Mouse (Mus musculus) forebrain, postnatal 0 days (tissue): ENCODE results near the gene Rorc. TPM values are rescaled to one million over a fixed set of nuclear protein-coding genes. Genes with fewer than 3 reads are reported as not detected.

ENCODE experiments used
- ATAC-seq: fragments of 200-750 bp; cut with Nextera tagmentation; 2 replicates; pipeline ENCODE4 v1.8.0; 2017; ENCODE audit warnings: mild to moderate bottlenecking, moderate library complexity
- DNase-seq: peaks from one replicate; pipeline ENCODE4 v3.0.0-alpha.2; 2015
- H3K27ac ChIP-seq: fragments of 300-500 bp; sonication (generic); 2 replicates; pipeline ENCODE4 v1.5.1; 2014; ENCODE audit warnings: low read depth, mild to moderate bottlenecking, antibody characterized with exemption, low read length, moderate library complexity, mixed read lengths
- H3K27me3 ChIP-seq: fragments of 300-500 bp; sonication (generic); 2 replicates; pipeline ENCODE4 v1.6.1; 2014; ENCODE audit warnings: mild to moderate bottlenecking, low read length, mixed read lengths; ENCODE audit not compliant: insufficient read depth
- H3K36me3 ChIP-seq: fragments of 300-500 bp; sonication (generic); 2 replicates; pipeline ENCODE4 v1.6.1; 2014; ENCODE audit warnings: mild to moderate bottlenecking, moderate library complexity; ENCODE audit not compliant: insufficient read depth
- H3K4me1 ChIP-seq: fragments of 300-500 bp; sonication (generic); 2 replicates; pipeline ENCODE4 v1.6.1; 2014; ENCODE audit warnings: antibody characterized with exemption; ENCODE audit not compliant: insufficient read depth
- H3K4me2 ChIP-seq: fragments of 300-500 bp; sonication (generic); 2 replicates; pipeline ENCODE4 v1.6.1; 2014; ENCODE audit warnings: low read depth, mild to moderate bottlenecking, moderate library complexity
- H3K4me3 ChIP-seq: fragments of 300-500 bp; sonication (generic); 2 replicates; pipeline ENCODE4 v1.5.1; 2014; ENCODE audit warnings: low read depth, low read length, mixed read lengths
- H3K9ac ChIP-seq: fragments of 300-500 bp; sonication (generic); 2 replicates; pipeline ENCODE4 v1.6.1; 2014; ENCODE audit warnings: mild to moderate bottlenecking
- H3K9me3 ChIP-seq: fragments of 300-500 bp; sonication (generic); 2 replicates; pipeline ENCODE4 v1.6.1; 2016; ENCODE audit warnings: low read length
- CTCF ChIP-seq: sonication (generic); IDR thresholded peaks from 2 replicates; pipeline ENCODE4 v1.5.1; 2016; ENCODE audit warnings: antibody characterized with exemption, control low read depth, low read depth
- WGBS: fragments of 180-500 bp; shearing (Covaris S2); extraction: QIAGEN DNeasy Blood & Tissue Kit; methylation state at CpG from one replicate; pipeline ENCODE4 v1.1.7; 2014; 5-methylcytosine and 5-hydroxymethylcytosine counted together
- polyA plus RNA-seq: library from polyadenylated mRNA; unstranded; fragments of >200 nt; fragmentation: Nextera tagmentation; extraction: Ambion mirVana; gene quantifications from 2 replicates; pipeline ENCODE4 v1.2.1, GENCODE M21; 2015
- total RNA-seq: library from RNA; depleted of rRNA; stranded (reverse); fragments of >200 nt; gene quantifications from 2 replicates; pipeline ENCODE4 v1.2.3, GENCODE M21; 2014

The Rorc gene
- total and polyA plus RNA-seq, 2 experiments from 2014 or later = 0.27 to 0.29 TPM

- no peak overlapping the region for H3K9ac ChIP-seq
Observed at GRCm38 (mm10) chr3:94396851-94397250, 24.3 kb downstream of the Rorc start.

GRCm38 (mm10) chr3:94398217-94398616, 25.6 kb downstream of the Rorc start, which contains the start of gene Lingo4:
Lingo4 (plus strand) TSS chr3:94398517.
- no peak for ATAC-seq

More at GRCm38 (mm10) chr3:94396851-94397250, 24.3 kb downstream of the Rorc start:
- TF ChIP-seq CTCF = no peak
- 0 out of 2 replicates have a peak, but pooled peaks cover 5% of the 10 kb centered on the region for H3K4me1 ChIP-seq
- no peaks in the 10 kb centered on the region for H3K27me3 ChIP-seq
- H3K9me3 ChIP-seq = no peaks in the 10 kb centered on the region
- no peak for ATAC-seq
- no peak for DNase-seq
- no peak overlapping the region for H3K4me3 ChIP-seq
- H3K27ac ChIP-seq = no peak overlapping the region
- no peaks in the 10 kb centered on the region for H3K36me3 ChIP-seq
- 83% methylated on average over 4 of the region's 4 CpGs for WGBS
- no peak overlapping the region for H3K4me2 ChIP-seq

GRCm38 (mm10) chr3:94398943-94399481, 26.4 kb downstream of the Rorc start:
- no peaks in the 10 kb centered on the region for H3K36me3 ChIP-seq
- peak overlapping the region; percentile 38 for H3K4me3 ChIP-seq
- H3K27me3 ChIP-seq = no peaks in the 10 kb centered on the region
- WGBS = under 1% methylated on average over 20 of the region's 20 CpGs
- 0 out of 2 replicates have a peak, but pooled peaks cover 5% of the 10 kb centered on the region for H3K4me1 ChIP-seq
- peak; percentile 57 for TF ChIP-seq CTCF
- H3K27ac ChIP-seq = peak overlapping the region; percentile 57; the same call in 1 of the 2 replicates
- no peaks in the 10 kb centered on the region for H3K9me3 ChIP-seq
- peak overlapping the region; percentile 53 for H3K9ac ChIP-seq
- H3K4me2 ChIP-seq = peak overlapping the region; percentile 79
- DNase-seq (peak; percentile 86), ATAC-seq (peak; percentile 98)

More at GRCm38 (mm10) chr3:94398217-94398616, 25.6 kb downstream of the Rorc start, which contains the start of gene Lingo4:
- H3K4me3 ChIP-seq = peak within 1 kb of the TSS; percentile 38
- no peaks in the 10 kb centered on the region for H3K9me3 ChIP-seq
- 0 out of 2 replicates have a peak, but pooled peaks cover 5% of the 10 kb centered on the region for H3K4me1 ChIP-seq
- no peak for DNase-seq
- no peak for TF ChIP-seq CTCF
- peak within 1 kb of the TSS; percentile 79 for H3K4me2 ChIP-seq
- H3K9ac ChIP-seq = peak within 1 kb of the TSS; percentile 53
- no peaks in the 10 kb centered on the region for H3K27me3 ChIP-seq
- H3K36me3 ChIP-seq = no peaks in the 10 kb centered on the region
- WGBS = 74% methylated on average over 6 of the region's 6 CpGs
- H3K27ac ChIP-seq = peak within 1 kb of the TSS; percentile 57; the same call in 1 of the 2 replicates

- peak overlapping the region; percentile 38 for H3K4me3 ChIP-seq
- H3K4me2 ChIP-seq = peak overlapping the region; percentile 79
- TF ChIP-seq CTCF = no peak
- no peak overlapping the region for H3K27ac ChIP-seq
- no peaks in the 10 kb centered on the region for H3K36me3 ChIP-seq
- H3K9me3 ChIP-seq = no peaks in the 10 kb centered on the region
- no peaks in the 10 kb centered on the region for H3K27me3 ChIP-seq
- ATAC-seq (no peak), DNase-seq (peak; percentile 14)
- WGBS = 13% methylated on average over 5 of the region's 5 CpGs
- peak overlapping the region; percentile 53; the same call in 1 of the 2 replicates for H3K9ac ChIP-seq
- H3K4me1 ChIP-seq = 0 out of 2 replicates have a peak, but pooled peaks cover 5% of the 10 kb centered on the region
Observed at GRCm38 (mm10) chr3:94399663-94400310, 27.2 kb downstream of the Rorc start.

GRCm38 (mm10) chr3:94402451-94402850, 29.9 kb downstream of the Rorc start:
- Histone ChIP-seq H3K9me3 (no peaks in the 10 kb centered on the region), H3K4me2 (no peak overlapping the region), H3K4me3 (no peak overlapping the region), H3K4me1 (0 out of 2 replicates have a peak, but pooled peaks cover 5% of the 10 kb centered on the region), H3K36me3 (no peaks in the 10 kb centered on the region), H3K9ac (no peak overlapping the region), H3K27me3 (no peaks in the 10 kb centered on the region), H3K27ac (no peak overlapping the region)
- ATAC-seq (no peak), DNase-seq (no peak)
- WGBS = 69% methylated on average over 8 of the region's 8 CpGs
- TF ChIP-seq CTCF = no peak

- DNase-seq = peak; percentile 38
- 23% methylated on average over 7 of the region's 7 CpGs for WGBS
- no peak overlapping the region for H3K27ac ChIP-seq
- no peak overlapping the region for H3K4me2 ChIP-seq
- no peak overlapping the region for H3K4me3 ChIP-seq
- TF ChIP-seq CTCF = 0 out of 2 replicates have a peak, but pooled peaks have one; percentile 19
- peak; percentile 80 for ATAC-seq
- no peaks in the 10 kb centered on the region for H3K36me3 ChIP-seq
- no peaks in the 10 kb centered on the region for H3K27me3 ChIP-seq
- H3K9ac ChIP-seq = no peak overlapping the region
- H3K9me3 ChIP-seq = no peaks in the 10 kb centered on the region
- 0 out of 2 replicates have a peak, but pooled peaks cover 2% of the 10 kb centered on the region for H3K4me1 ChIP-seq
Observed at GRCm38 (mm10) chr3:94404366-94405054, 31.9 kb downstream of the Rorc start.
